Mouse (Mus musculus): ENCODE measurements around the gene Fmnl2. TPM values are rescaled to one million over a fixed set of nuclear protein-coding genes. Genes with fewer than 3 reads are reported as not detected.

The Fmnl2 gene
- total RNA-seq, 1 experiment, result 13.6 TPM

DNA sequence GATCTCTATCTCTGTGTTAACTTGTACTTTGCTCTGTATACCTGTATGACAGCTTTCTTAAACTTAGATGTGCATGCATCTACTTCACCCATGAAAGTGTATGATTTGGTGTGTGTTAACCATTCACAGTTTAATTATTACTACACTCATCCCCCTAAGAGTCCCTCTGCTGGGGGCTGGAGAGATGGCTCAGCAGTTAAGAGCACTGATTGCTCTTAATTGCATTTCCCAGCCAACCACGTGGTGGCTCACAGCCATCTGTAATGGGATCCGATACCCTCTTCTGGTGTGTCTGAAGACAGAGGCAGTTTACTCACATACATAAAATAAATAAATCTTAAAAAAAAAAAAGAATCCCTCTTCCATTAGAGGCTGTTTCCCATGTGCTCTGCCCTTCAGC, 242.4 kb downstream of the Fmnl2 start:
- no peaks in the 10 kb centered on the region for H3K9me3 ChIP-seq (ENCODE audit: control insufficient read depth, insufficient read depth, low read depth, low read length)
- DNase-seq (ENCODE audit: low read depth, low spot score), result no peak
- no peaks in the 10 kb centered on the region for H3K4me1 ChIP-seq (ENCODE audit: control insufficient read depth in 2 of 2, insufficient read depth in 2 of 2, low read length in 2 of 2, poor library complexity in 1 of 2)
- no peak overlapping the region for H3K4me3 ChIP-seq (ENCODE audit: insufficient read depth in 1 of 2, low read depth in 1 of 2, low read length in 2 of 2, poor library complexity in 1 of 2, severe bottlenecking in 1 of 2)
- H3K27ac ChIP-seq (ENCODE audit: insufficient read depth, low read depth, low read length, poor library complexity, severe bottlenecking), result no peak overlapping the region
- in situ Hi-C loops (cut with MboI; ENCODE audit: low sequenced_read_pairs in 2 of 2, unreplicated experiment in 2 of 2), result no loop called here
- no peak overlapping the region for H3K9ac ChIP-seq (ENCODE audit: insufficient read depth, low read depth, low read length, poor library complexity, severe bottlenecking)
- H3K36me3 ChIP-seq (ENCODE audit: control insufficient read depth, insufficient read depth, low read length, poor library complexity, severe bottlenecking), result no peaks in the 10 kb centered on the region
- TF ChIP-seq CHD2 (IDR thresholded peaks at IDR 0.05; ENCODE audit: low read depth, low read length) (no peak), HCFC1 (IDR thresholded peaks at IDR 0.05; ENCODE audit: borderline replicate concordance, insufficient read depth, low read length) (no peak), ZNF384 (IDR thresholded peaks at IDR 0.05; ENCODE audit: low read depth, low read length) (no peak), ZC3H11A (IDR thresholded peaks at IDR 0.05; ENCODE audit: borderline replicate concordance, low read depth, low read length) (no peak), MAFK (IDR thresholded peaks at IDR 0.05; ENCODE audit: insufficient read depth, low read depth, low read length) (no peak)

DNA sequence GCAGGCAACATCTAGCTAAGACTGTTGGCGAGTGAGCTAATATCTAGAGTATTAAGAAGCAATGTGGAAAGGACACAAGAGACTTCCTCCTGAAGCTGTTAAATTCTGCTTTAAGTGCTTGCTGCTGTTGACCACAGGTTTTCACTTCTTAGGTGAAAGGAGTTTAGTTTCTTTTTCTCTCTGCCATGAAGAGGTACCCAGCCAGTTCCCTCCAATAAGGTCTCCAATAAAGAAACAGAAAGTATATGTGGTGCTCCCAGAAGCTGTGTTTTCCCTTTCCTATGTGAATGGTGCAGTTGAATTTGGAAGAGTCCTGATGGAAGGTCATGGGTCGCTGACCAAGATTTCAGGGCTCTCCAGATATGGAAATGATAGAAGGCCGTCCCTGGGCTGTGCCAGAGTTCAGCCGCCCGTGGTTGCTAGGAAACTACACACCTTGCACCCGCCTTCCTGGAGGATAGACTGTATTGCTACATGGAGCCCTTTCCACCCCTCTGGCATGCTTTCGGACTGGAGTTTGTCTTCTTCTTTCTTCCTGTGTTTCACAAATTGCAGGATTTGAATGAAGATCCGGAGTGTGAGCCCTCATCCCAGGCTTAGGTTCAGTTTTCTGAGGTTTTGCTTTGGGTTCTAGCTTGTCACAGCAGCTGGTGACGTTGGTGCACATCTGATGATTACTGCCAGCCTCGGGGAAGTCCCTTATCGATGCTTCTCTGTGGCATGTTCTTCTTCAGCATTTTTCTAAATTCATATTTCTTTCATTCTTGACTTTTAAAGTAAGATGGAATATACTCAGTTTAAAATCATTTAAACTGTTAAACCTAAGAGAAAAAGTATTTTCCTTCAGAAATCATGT, 244.5 kb downstream of the Fmnl2 start:
- no peak for TF ChIP-seq ZC3H11A (IDR thresholded peaks at IDR 0.05; ENCODE audit: borderline replicate concordance, low read depth, low read length)
- TF ChIP-seq ZNF384 (IDR thresholded peaks at IDR 0.05; ENCODE audit: low read depth, low read length), result no peak
- TF ChIP-seq CHD2 (IDR thresholded peaks at IDR 0.05; ENCODE audit: low read depth, low read length), result no peak
- TF ChIP-seq MAFK (IDR thresholded peaks at IDR 0.05; ENCODE audit: insufficient read depth, low read depth, low read length), result no peak
- no peak for TF ChIP-seq HCFC1 (IDR thresholded peaks at IDR 0.05; ENCODE audit: borderline replicate concordance, insufficient read depth, low read length)
- Histone ChIP-seq H3K9ac (ENCODE audit: insufficient read depth, low read depth, low read length, poor library complexity, severe bottlenecking) (no peak overlapping the region), H3K36me3 (ENCODE audit: control insufficient read depth, insufficient read depth, low read length, poor library complexity, severe bottlenecking) (peaks cover 2% of the 10 kb centered on the region; the same call in 1 of the 2 replicates), H3K4me1 (ENCODE audit: control insufficient read depth in 2 of 2, insufficient read depth in 2 of 2, low read length in 2 of 2, poor library complexity in 1 of 2) (no peaks in the 10 kb centered on the region), H3K4me3 (ENCODE audit: insufficient read depth in 1 of 2, low read depth in 1 of 2, low read length in 2 of 2, poor library complexity in 1 of 2, severe bottlenecking in 1 of 2) (no peak overlapping the region), H3K9me3 (ENCODE audit: control insufficient read depth, insufficient read depth, low read depth, low read length) (no peaks in the 10 kb centered on the region), H3K27ac (ENCODE audit: insufficient read depth, low read depth, low read length, poor library complexity, severe bottlenecking) (no peak overlapping the region)
- in situ Hi-C loops (cut with MboI; ENCODE audit: low sequenced_read_pairs in 2 of 2, unreplicated experiment in 2 of 2), result no loop called here
- DNase-seq (ENCODE audit: low read depth, low spot score), result no peak

DNA sequence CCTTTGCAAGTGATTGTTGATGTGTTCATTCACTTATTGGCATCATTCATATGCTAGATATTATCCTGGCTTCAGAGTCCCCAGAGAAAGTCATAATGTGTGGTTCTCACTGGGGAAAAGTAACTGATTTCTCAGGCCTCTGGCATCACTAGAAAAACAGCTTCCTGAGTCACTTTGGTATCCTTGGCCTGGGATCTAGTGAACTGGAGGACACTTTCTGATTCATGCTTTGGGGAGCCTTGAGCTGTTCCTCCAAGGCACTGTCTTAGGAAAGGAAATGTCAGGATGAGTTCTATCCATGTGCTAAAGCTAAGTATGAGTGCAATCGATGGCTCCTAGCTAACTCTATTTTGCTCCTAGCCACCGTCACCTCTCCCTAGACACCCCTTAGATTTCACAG, 245.2 kb downstream of the Fmnl2 start:
- H3K36me3 ChIP-seq (ENCODE audit: control insufficient read depth, insufficient read depth, low read length, poor library complexity, severe bottlenecking), result peaks cover 2% of the 10 kb centered on the region; the same call in 1 of the 2 replicates
- no peak for DNase-seq (ENCODE audit: low read depth, low spot score)
- TF ChIP-seq ZNF384 (IDR thresholded peaks at IDR 0.05; ENCODE audit: low read depth, low read length), result no peak
- TF ChIP-seq ZC3H11A (IDR thresholded peaks at IDR 0.05; ENCODE audit: borderline replicate concordance, low read depth, low read length), result no peak
- TF ChIP-seq MAFK (IDR thresholded peaks at IDR 0.05; ENCODE audit: insufficient read depth, low read depth, low read length), result no peak
- TF ChIP-seq CHD2 (IDR thresholded peaks at IDR 0.05; ENCODE audit: low read depth, low read length), result no peak
- no peak for TF ChIP-seq HCFC1 (IDR thresholded peaks at IDR 0.05; ENCODE audit: borderline replicate concordance, insufficient read depth, low read length)
- in situ Hi-C loops (cut with MboI; ENCODE audit: low sequenced_read_pairs in 2 of 2, unreplicated experiment in 2 of 2), result no loop called here
- H3K9me3 ChIP-seq (ENCODE audit: control insufficient read depth, insufficient read depth, low read depth, low read length), result no peaks in the 10 kb centered on the region
- no peak overlapping the region for H3K4me3 ChIP-seq (ENCODE audit: insufficient read depth in 1 of 2, low read depth in 1 of 2, low read length in 2 of 2, poor library complexity in 1 of 2, severe bottlenecking in 1 of 2)
- no peak overlapping the region for H3K9ac ChIP-seq (ENCODE audit: insufficient read depth, low read depth, low read length, poor library complexity, severe bottlenecking)
- 0 out of 4 replicates have a peak, but pooled peaks cover 0 to under 1% of the 10 kb centered on the region in 2 experiments for H3K4me1 ChIP-seq (ENCODE audit: control insufficient read depth in 2 of 2, insufficient read depth in 2 of 2, low read length in 2 of 2, poor library complexity in 1 of 2)
- H3K27ac ChIP-seq (ENCODE audit: insufficient read depth, low read depth, low read length, poor library complexity, severe bottlenecking), result no peak overlapping the region

DNA sequence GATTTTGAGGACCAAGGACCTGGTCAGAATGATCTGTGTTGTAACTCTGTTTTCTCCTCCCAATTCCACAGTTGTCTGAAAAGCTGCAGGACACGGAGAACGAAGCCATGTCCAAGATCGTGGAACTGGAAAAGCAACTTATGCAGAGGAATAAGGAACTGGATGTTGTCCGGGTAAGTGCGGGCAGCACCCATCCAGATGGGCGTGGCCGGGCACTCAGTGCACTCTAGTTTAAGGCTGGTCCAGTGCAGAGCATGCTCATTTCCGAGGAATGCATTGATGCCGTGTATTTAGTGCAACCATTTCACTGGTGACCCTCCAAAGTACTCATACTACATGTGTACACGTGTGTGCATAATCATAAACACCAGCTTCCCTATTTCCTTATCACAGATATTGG, 247.7 kb downstream of the Fmnl2 start:
- H3K36me3 ChIP-seq (ENCODE audit: control insufficient read depth, insufficient read depth, low read length, poor library complexity, severe bottlenecking), result peaks cover 2% of the 10 kb centered on the region; the same call in 1 of the 2 replicates

More for the DNA sequence above, 247.7 kb downstream of the Fmnl2 start:
- Histone ChIP-seq H3K9ac (ENCODE audit: insufficient read depth, low read depth, low read length, poor library complexity, severe bottlenecking) (no peak overlapping the region), H3K4me1 (ENCODE audit: control insufficient read depth in 2 of 2, insufficient read depth in 2 of 2, low read length in 2 of 2, poor library complexity in 1 of 2) (peaks cover 0 to 7% of the 10 kb centered on the region in 2 experiments; a peak in 2 of 4 replicates), H3K27ac (ENCODE audit: insufficient read depth, low read depth, low read length, poor library complexity, severe bottlenecking) (no peak overlapping the region), H3K9me3 (ENCODE audit: control insufficient read depth, insufficient read depth, low read depth, low read length) (no peaks in the 10 kb centered on the region), H3K4me3 (ENCODE audit: insufficient read depth in 1 of 2, low read depth in 1 of 2, low read length in 2 of 2, poor library complexity in 1 of 2, severe bottlenecking in 1 of 2) (no peak overlapping the region)
- no peak for TF ChIP-seq MAFK (IDR thresholded peaks at IDR 0.05; ENCODE audit: insufficient read depth, low read depth, low read length)
- no peak for TF ChIP-seq CHD2 (IDR thresholded peaks at IDR 0.05; ENCODE audit: low read depth, low read length)
- no peak for TF ChIP-seq ZC3H11A (IDR thresholded peaks at IDR 0.05; ENCODE audit: borderline replicate concordance, low read depth, low read length)
- TF ChIP-seq ZNF384 (IDR thresholded peaks at IDR 0.05; ENCODE audit: low read depth, low read length), result no peak
- no peak for TF ChIP-seq HCFC1 (IDR thresholded peaks at IDR 0.05; ENCODE audit: borderline replicate concordance, insufficient read depth, low read length)
- DNase-seq (ENCODE audit: low read depth, low spot score), result no peak
- in situ Hi-C loops (cut with MboI; ENCODE audit: low sequenced_read_pairs in 2 of 2, unreplicated experiment in 2 of 2), result no loop called here
